Mouse (Mus musculus) midbrain, postnatal 0 days (tissue): ENCODE data around the gene Ccdc153. TPM values are rescaled to one million over a fixed set of nuclear protein-coding genes. Genes with fewer than 3 reads are reported as not detected.

Experiments used
- ATAC-seq: fragments of 200-750 bp; cut with Nextera tagmentation; 2 replicates; pipeline ENCODE4 v1.8.0; 2017; ENCODE audit warnings: moderate number of reproducible peaks, mild to moderate bottlenecking, moderate TSS enrichment, moderate library complexity; ENCODE audit not compliant: low FRiP score
- DNase-seq: peaks from one replicate; pipeline ENCODE4 v3.0.0-alpha.2; 2015; ENCODE audit warnings: low spot score
- H3K27ac ChIP-seq: fragments of 300-500 bp; sonication (generic); 2 replicates; pipeline ENCODE4 v1.5.1; 2014; ENCODE audit warnings: low read depth, mild to moderate bottlenecking, low read length, mixed read lengths
- H3K27me3 ChIP-seq: fragments of 300-500 bp; sonication (generic); 2 replicates; pipeline ENCODE4 v1.6.1; 2014; ENCODE audit warnings: low read length, control low read depth, mixed read lengths; ENCODE audit not compliant: insufficient read depth
- H3K36me3 ChIP-seq: fragments of 300-500 bp; sonication (generic); 2 replicates; pipeline ENCODE4 v1.6.1; 2014; ENCODE audit warnings: low read length, control low read depth, mixed read lengths; ENCODE audit not compliant: insufficient read depth
- H3K4me1 ChIP-seq: fragments of 300-500 bp; sonication (generic); 2 replicates; pipeline ENCODE4 v1.6.1; 2014; ENCODE audit warnings: mild to moderate bottlenecking, control low read depth, antibody characterized with exemption, low read length, mixed read lengths; ENCODE audit not compliant: insufficient read depth
- H3K4me2 ChIP-seq: fragments of 300-500 bp; sonication (generic); 2 replicates; pipeline ENCODE4 v1.6.1; 2014; ENCODE audit warnings: low read depth, mild to moderate bottlenecking, low read length, mixed read lengths; ENCODE audit not compliant: poor library complexity, severe bottlenecking
- H3K4me3 ChIP-seq: fragments of 300-500 bp; sonication (generic); 2 replicates; pipeline ENCODE4 v1.5.1; 2014; ENCODE audit warnings: low read depth, mild to moderate bottlenecking, low read length, moderate library complexity
- H3K9ac ChIP-seq: fragments of 300-500 bp; sonication (generic); replicated peaks from 2 replicates; pipeline ENCODE4 v1.6.1; 2014; ENCODE audit warnings: mild to moderate bottlenecking, low read length, moderate library complexity, mixed read lengths; ENCODE audit not compliant: poor library complexity, severe bottlenecking
- H3K9me3 ChIP-seq: fragments of 300-500 bp; sonication (generic); 2 replicates; pipeline ENCODE4 v1.6.1; 2016; ENCODE audit warnings: low read length, control low read depth
- CTCF ChIP-seq: IDR thresholded peaks from 2 replicates; pipeline ENCODE4 v1.5.1; 2016; ENCODE audit warnings: antibody characterized with exemption, mild to moderate bottlenecking
- WGBS: fragments of 180-500 bp; shearing (Covaris S2); extraction: QIAGEN DNeasy Blood & Tissue Kit; methylation state at CpG from one replicate; pipeline ENCODE4 v1.1.7; 2014; 5-methylcytosine and 5-hydroxymethylcytosine counted together
- polyA plus RNA-seq: library from polyadenylated mRNA; unstranded; fragments of >200 nt; fragmentation: Nextera tagmentation; extraction: Ambion mirVana; gene quantifications from 2 replicates; pipeline ENCODE4 v1.2.1, GENCODE M21; 2015
- total RNA-seq: library from RNA; depleted of rRNA; stranded (reverse); fragments of >200 nt; gene quantifications from 2 replicates; pipeline ENCODE4 v1.2.3, GENCODE M21; 2014

The Ccdc153 gene
- total and polyA plus RNA-seq, 2 experiments from 2014 or later, result 2.7 to 6.1 TPM

DNA sequence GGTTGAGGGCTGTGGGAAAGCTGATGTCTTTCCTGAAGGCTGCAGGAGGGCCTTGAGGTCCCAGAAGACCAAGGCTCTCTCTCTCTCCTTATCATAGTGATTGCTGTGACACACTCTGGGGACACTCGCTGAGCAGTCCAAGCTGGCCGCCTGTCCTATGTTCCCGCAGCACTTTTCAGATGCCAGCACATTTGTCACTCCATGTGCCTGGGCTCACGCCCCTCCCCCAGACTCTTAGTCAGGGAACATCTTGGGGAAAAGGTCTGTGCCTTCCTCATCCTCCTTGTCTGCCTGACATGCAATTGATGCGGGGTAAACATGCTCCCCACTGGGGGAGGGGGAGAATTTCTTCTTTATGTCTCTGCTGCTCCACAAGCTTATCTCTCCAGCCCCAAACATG is 42.7 kb downstream of the Ccdc153 start:
- TF ChIP-seq CTCF, result no peak
- Histone ChIP-seq H3K4me3 (no peak overlapping the region), H3K9ac (no peak overlapping the region), H3K9me3 (no peaks in the 10 kb centered on the region), H3K27ac (no peak overlapping the region), H3K36me3 (peaks cover 30% of the 10 kb centered on the region), H3K27me3 (no peaks in the 10 kb centered on the region), H3K4me2 (no peak overlapping the region), H3K4me1 (peaks cover 3% of the 10 kb centered on the region; the same call in 1 of the 2 replicates)
- no peak for DNase-seq
- 81% methylated on average over 5 of the region's 5 CpGs for WGBS
- no peak for ATAC-seq

DNA sequence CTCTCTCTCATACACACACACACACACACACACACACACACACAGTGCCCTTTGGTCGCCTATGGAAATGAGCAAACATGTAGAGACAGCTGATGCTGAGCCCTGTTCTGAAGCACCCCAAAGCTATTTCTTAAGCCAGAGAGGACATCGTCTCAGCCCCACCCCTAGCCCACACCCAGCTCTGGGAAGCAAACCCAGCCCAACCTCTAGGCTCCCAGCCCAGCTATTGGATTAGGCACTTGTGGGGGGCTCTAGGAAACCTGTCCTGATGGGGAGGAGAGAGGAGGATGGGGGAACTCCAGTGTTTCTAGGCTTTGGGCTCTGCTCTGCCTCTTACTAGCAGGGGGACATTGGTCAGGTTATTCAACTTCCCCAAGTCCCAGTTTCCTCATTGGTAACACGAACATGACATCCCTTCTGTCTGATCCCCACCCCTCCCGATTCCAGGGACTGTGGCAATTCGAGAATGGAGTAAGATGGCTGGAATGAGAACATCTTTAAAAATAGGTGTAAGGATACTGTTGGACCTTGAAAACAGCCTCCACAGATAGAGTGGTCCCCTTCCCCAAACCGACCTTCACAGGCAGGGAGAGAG is 45.9 kb downstream of the Ccdc153 start:
- 7% methylated on average over 6 of the region's 6 CpGs for WGBS
- Histone ChIP-seq H3K27ac (no peak overlapping the region), H3K9me3 (no peaks in the 10 kb centered on the region), H3K4me2 (peak overlapping the region; percentile 94), H3K4me3 (peak overlapping the region; percentile 90), H3K9ac (peak overlapping the region; percentile 50; the same call in 1 of the 2 replicates), H3K4me1 (peaks cover 8% of the 10 kb centered on the region; the same call in 1 of the 2 replicates), H3K27me3 (no peaks in the 10 kb centered on the region), H3K36me3 (peaks cover 7% of the 10 kb centered on the region)
- no peak for TF ChIP-seq CTCF
- DNase-seq (no peak), ATAC-seq (no peak)

DNA sequence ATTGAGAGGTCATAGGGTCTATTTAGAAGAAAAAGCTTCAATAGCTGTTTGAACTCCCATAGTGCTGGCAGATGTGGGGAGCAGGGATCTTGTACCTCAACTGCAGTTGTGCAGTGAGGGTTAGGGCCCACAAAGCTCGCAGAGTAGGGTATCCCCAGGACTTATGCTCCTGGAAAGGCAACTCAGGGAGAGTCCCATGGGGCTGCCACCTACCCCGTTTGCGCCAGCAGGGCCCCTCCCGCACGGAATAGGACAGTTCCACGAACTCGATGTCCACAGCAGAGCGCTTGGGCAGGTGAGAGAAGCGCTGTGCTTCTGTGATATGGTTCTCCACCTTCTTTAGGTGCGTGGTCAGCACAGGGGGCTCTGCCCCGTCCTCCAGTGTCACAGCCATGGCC is 46.5 kb downstream of the Ccdc153 start:
- DNase-seq (no peak), ATAC-seq (0 out of 2 replicates have a peak, but pooled peaks have one; percentile 6)
- WGBS, result 5% methylated on average over 11 of the region's 11 CpGs
- TF ChIP-seq CTCF, result no peak
- H3K27ac ChIP-seq, result peak overlapping the region; percentile 82
- H3K4me1 ChIP-seq, result peaks cover 8% of the 10 kb centered on the region; the same call in 1 of the 2 replicates
- peak overlapping the region; percentile 90 for H3K4me3 ChIP-seq
- peak overlapping the region; percentile 94 for H3K4me2 ChIP-seq
- no peaks in the 10 kb centered on the region for H3K9me3 ChIP-seq
- H3K36me3 ChIP-seq, result 0 out of 2 replicates have a peak, but pooled peaks cover 3% of the 10 kb centered on the region
- H3K27me3 ChIP-seq, result no peaks in the 10 kb centered on the region
- H3K9ac ChIP-seq, result peak overlapping the region; percentile 87

DNA sequence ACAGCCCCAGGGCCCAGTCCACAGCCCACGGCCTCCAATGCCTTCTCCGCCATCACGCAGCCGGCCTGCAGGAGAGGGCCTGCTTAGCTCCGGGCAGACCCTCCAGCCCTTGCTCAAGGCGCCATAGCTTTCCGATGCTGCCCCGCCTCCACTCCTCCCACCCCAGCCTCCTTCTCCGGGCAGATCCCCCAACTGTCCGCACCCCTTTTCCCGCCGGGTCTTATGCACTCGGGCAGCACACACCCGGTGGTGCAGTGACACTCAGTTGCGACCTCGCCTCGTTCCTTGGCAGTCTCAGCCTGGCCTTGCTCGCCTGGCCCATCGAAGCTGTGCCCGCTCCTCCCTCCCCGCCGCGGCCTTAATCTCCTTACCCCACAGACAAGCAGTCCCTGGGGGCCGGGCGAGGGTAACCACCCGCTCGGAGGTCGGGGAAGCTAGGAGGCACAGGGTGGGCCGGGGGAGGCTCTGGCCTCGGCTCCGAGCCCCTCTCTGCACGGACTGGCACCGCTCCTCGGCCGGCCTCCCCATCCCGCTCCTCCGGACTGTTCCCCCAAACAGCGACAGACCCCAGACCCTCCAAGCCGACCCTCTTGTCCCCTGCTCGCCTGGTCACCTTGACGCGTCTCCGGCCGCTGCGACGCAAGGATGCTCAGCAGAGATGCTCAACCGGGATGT is 47.1 kb downstream of the Ccdc153 start:
- H3K9me3 ChIP-seq, result no peaks in the 10 kb centered on the region
- DNase-seq (peak; percentile 53), ATAC-seq (peak; percentile 65)
- TF ChIP-seq CTCF, result no peak
- peak overlapping the region; percentile 82 for H3K27ac ChIP-seq
- 0 out of 2 replicates have a peak, but pooled peaks cover 3% of the 10 kb centered on the region for H3K36me3 ChIP-seq
- H3K9ac ChIP-seq, result peak overlapping the region; percentile 87
- H3K4me3 ChIP-seq, result peak overlapping the region; percentile 90
- peaks cover 8% of the 10 kb centered on the region; the same call in 1 of the 2 replicates for H3K4me1 ChIP-seq
- H3K27me3 ChIP-seq, result no peaks in the 10 kb centered on the region
- H3K4me2 ChIP-seq, result peak overlapping the region; percentile 94
- WGBS, result under 1% methylated on average over 42 of the region's 47 CpGs

DNA sequence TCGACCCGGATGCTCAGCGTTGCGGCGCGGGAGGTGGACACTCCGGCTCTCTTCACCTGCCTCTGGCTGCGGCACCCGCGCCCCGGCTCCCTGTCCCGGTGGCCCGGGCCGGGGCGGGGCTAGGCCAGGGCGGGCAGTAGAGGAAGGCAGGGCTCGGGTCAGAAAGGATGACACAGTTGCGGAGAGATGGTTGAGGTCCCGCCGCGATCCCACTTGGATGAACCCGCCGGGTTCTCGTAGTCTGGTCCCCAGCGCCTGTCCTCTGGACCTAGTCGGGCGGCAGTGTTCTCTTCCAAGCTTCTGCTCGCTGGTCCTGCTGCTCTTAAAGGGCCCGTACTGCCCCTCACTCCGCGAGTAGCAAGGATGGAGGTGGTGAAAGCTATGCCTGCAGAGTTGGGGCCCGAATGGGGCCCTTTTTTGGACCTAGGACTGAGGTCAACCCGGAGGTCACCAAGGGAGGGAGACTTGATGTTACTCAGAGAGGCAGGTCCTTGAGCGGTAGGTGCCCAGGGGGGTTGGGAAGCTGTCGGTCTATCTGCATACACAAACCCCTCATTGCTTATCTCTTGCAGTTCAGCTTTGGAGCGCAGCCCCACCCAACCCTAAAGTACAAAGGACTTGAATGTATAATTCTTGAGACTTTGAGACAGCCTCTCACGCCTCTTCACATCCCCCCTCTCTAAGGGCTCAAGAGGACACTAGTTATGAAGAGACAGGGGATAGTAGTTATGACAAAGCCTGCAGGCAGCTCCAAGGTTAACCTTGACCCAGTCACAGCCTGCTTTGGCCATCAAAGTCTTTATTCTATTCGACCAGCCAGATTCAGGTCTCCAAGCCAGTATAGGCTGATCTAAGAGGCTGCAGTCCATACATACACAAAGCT is 47.8 kb downstream of the Ccdc153 start, which contains the start of gene Abcg4:
Gene Abcg4 (minus strand): TSS at position 540 of the 883 bp plus-strand sequence.
- TF ChIP-seq CTCF, result no peak
- peak; percentile 65 for DNase-seq
- Histone ChIP-seq H3K9ac (peak within 1 kb of the TSS; percentile 87), H3K27me3 (no peaks in the 10 kb centered on the region), H3K27ac (peak within 1 kb of the TSS; percentile 82), H3K4me2 (peak within 1 kb of the TSS; percentile 94), H3K4me1 (peaks cover 8% of the 10 kb centered on the region; the same call in 1 of the 2 replicates), H3K36me3 (peaks cover 9% of the 10 kb centered on the region; the same call in 1 of the 2 replicates), H3K9me3 (no peaks in the 10 kb centered on the region), H3K4me3 (peak within 1 kb of the TSS; percentile 90)
- peak; percentile 73 for ATAC-seq
- WGBS, result under 1% methylated on average over 38 of the region's 38 CpGs
